Mouse (Mus musculus): ENCODE results near the gene Zfp979. TPM values are rescaled to one million over a fixed set of nuclear protein-coding genes. Genes with fewer than 3 reads are reported as not detected.
"Not testable (repeated sequence)": the region's sequence is repeated elsewhere in the genome, so short reads cannot be mapped to it uniquely, and the experiment has no call there.

Gene Zfp979
- polyA plus RNA-seq (2015; fragmentation: Nextera tagmentation; extraction: Ambion mirVana) = 3.3 and 4.1 TPM in 2 replicates

- H3K4me3 ChIP-seq (ENCODE audit: low read depth, low read length); H3K9ac ChIP-seq (replicated peaks; ENCODE audit: low read depth); H3K9me3 ChIP-seq (ENCODE audit: low read length); H3K36me3 ChIP-seq (ENCODE audit: insufficient read depth, low read length); H3K4me2 ChIP-seq (replicated peaks; ENCODE audit: low read depth, low read length); H3K27ac ChIP-seq (ENCODE audit: low read length); H3K4me1 ChIP-seq (ENCODE audit: insufficient read depth, low read depth, low read length); ATAC-seq; H3K27me3 ChIP-seq (replicated peaks; ENCODE audit: insufficient read depth, low read length); DNase-seq (ENCODE audit: low spot score): not testable (repeated sequence)
- WGBS = no CpG with 5 or more reads among the region's 6 CpGs
These were observed at the start of gene Zfp979 for GRCm38 (mm10) chr4:147642413-147642812. Gene Zfp979 (minus strand): TSS chr4:147642513.

- H3K36me3 ChIP-seq (ENCODE audit: insufficient read depth, low read length); H3K4me3 ChIP-seq (ENCODE audit: low read depth, low read length); DNase-seq (ENCODE audit: low spot score); H3K27ac ChIP-seq (ENCODE audit: low read length); H3K9ac ChIP-seq (replicated peaks; ENCODE audit: low read depth); H3K4me1 ChIP-seq (ENCODE audit: insufficient read depth, low read depth, low read length); H3K9me3 ChIP-seq (ENCODE audit: low read length); H3K4me2 ChIP-seq (replicated peaks; ENCODE audit: low read depth, low read length); ATAC-seq; H3K27me3 ChIP-seq (replicated peaks; ENCODE audit: insufficient read depth, low read length): not testable (repeated sequence)
- WGBS = 81% methylated on average over 4 of the region's 5 CpGs
These were observed 12.9 kb upstream of the Zfp979 start for GRCm38 (mm10) chr4:147655245-147655644.

DNA sequence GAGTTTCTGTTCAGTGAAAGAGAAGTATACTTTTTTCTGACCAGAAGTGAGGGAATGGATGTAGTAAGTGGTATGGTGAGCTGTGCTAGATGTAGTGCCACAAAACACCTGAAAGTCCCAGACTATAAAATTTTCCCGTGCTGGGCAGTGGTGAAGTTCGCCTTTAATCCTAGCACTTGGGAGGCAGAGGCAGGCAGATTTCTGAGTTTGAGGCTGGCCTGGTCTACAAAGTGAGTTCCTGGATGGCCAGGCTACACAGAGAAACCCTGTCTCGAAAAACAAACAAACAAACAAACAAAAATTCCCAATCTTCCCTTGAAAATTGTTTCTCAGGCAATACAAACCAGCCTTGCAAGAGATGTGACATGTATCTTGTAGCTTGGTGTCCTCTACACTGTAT, 5.1 kb upstream of the Zfp979 start:
- not testable (repeated sequence) for H3K4me1 ChIP-seq (ENCODE audit: insufficient read depth, low read depth, low read length); H3K27me3 ChIP-seq (replicated peaks; ENCODE audit: insufficient read depth, low read length); DNase-seq (ENCODE audit: low spot score); H3K27ac ChIP-seq (ENCODE audit: low read length); ATAC-seq; H3K9ac ChIP-seq (replicated peaks; ENCODE audit: low read depth); H3K36me3 ChIP-seq (ENCODE audit: insufficient read depth, low read length); H3K9me3 ChIP-seq (ENCODE audit: low read length); H3K4me2 ChIP-seq (replicated peaks; ENCODE audit: low read depth, low read length); H3K4me3 ChIP-seq (ENCODE audit: low read depth, low read length)
- no CpG with 5 or more reads among the region's 3 CpGs for WGBS

DNA sequence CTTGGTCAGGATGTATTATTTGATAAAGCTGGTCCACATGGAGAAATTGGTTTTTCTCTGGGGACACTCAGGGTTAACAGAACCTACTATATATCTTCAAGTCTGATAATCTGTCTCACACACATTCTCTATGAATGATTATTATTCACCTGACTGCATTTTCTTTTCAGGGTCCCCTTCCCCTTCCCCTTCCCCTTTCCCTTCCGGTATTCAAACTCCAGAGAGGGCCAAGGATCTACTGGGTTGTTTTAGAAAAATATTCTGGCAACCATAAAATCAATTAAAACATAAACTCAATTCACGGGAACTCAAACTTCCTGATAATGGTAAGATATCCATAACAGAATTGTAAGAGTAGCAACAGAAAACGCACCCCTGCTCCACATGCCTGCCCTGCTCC, 381 bp downstream of the Zfp979 start:
- not testable (repeated sequence) for H3K9ac ChIP-seq (replicated peaks; ENCODE audit: low read depth); H3K4me1 ChIP-seq (ENCODE audit: insufficient read depth, low read depth, low read length); H3K27me3 ChIP-seq (replicated peaks; ENCODE audit: insufficient read depth, low read length); H3K4me2 ChIP-seq (replicated peaks; ENCODE audit: low read depth, low read length); DNase-seq (ENCODE audit: low spot score); H3K27ac ChIP-seq (ENCODE audit: low read length); H3K36me3 ChIP-seq (ENCODE audit: insufficient read depth, low read length); H3K9me3 ChIP-seq (ENCODE audit: low read length); ATAC-seq; H3K4me3 ChIP-seq (ENCODE audit: low read depth, low read length)
- 38% methylated on average over 2 of the region's 3 CpGs for WGBS

DNA sequence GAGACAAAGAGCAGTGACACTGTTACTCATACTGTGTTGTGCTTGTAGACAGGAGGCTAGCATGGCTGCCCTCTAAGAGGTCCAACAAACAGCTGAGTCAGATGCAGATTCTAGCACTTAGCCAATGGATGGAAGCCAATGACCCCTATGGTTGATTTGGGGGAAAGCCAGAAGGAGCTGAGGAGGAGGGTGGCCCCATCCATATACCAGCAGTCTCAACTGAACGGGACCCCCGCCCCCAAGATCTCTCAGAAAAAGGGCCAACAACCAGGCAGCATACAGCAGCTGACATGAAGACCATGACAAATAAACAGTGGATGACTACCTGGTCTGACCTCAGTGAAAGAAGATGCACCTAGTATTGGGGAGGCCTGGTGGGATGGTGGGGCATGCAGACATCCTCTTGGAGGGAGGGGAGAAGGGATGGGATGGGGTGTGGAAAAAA, 8.5 kb downstream of the Zfp979 start:
- not testable (repeated sequence) for H3K9me3 ChIP-seq (ENCODE audit: low read length); ATAC-seq; H3K4me3 ChIP-seq (ENCODE audit: low read depth, low read length); DNase-seq (ENCODE audit: low spot score); H3K27ac ChIP-seq (ENCODE audit: low read length); H3K9ac ChIP-seq (replicated peaks; ENCODE audit: low read depth); H3K27me3 ChIP-seq (replicated peaks; ENCODE audit: insufficient read depth, low read length); H3K36me3 ChIP-seq (ENCODE audit: insufficient read depth, low read length); H3K4me1 ChIP-seq (ENCODE audit: insufficient read depth, low read depth, low read length); H3K4me2 ChIP-seq (replicated peaks; ENCODE audit: low read depth, low read length)
- WGBS = no CpG with 5 or more reads among the region's 2 CpGs

- H3K27ac ChIP-seq (ENCODE audit: low read length); H3K27me3 ChIP-seq (replicated peaks; ENCODE audit: insufficient read depth, low read length); H3K9ac ChIP-seq (replicated peaks; ENCODE audit: low read depth); H3K4me1 ChIP-seq (ENCODE audit: insufficient read depth, low read depth, low read length); ATAC-seq; H3K4me2 ChIP-seq (replicated peaks; ENCODE audit: low read depth, low read length); H3K4me3 ChIP-seq (ENCODE audit: low read depth, low read length); DNase-seq (ENCODE audit: low spot score); H3K36me3 ChIP-seq (ENCODE audit: insufficient read depth, low read length): not testable (repeated sequence)
- 0 out of 2 replicates have a peak, but pooled peaks cover 10% of the 10 kb centered on the region for H3K9me3 ChIP-seq (ENCODE audit: low read length)
- 82% methylated on average over 6 of the region's 6 CpGs for WGBS
These were observed 35.8 kb downstream of the Zfp979 start for GRCm38 (mm10) chr4:147606511-147606910.

GRCm38 (mm10) chr4:147605521-147605920, 36.8 kb downstream of the Zfp979 start:
- 75% methylated on average over 4 of the region's 4 CpGs for WGBS
- no peak overlapping the region for H3K4me2 ChIP-seq (replicated peaks; ENCODE audit: low read depth, low read length)

More at GRCm38 (mm10) chr4:147605521-147605920, 36.8 kb downstream of the Zfp979 start:
- no peak overlapping the region for H3K9ac ChIP-seq (replicated peaks; ENCODE audit: low read depth)
- no peak for ATAC-seq
- 0 out of 2 replicates have a peak, but pooled peaks cover 10% of the 10 kb centered on the region for H3K9me3 ChIP-seq (ENCODE audit: low read length)
- H3K36me3 ChIP-seq (ENCODE audit: insufficient read depth, low read length) = no peaks in the 10 kb centered on the region
- TF ChIP-seq CTCF (IDR thresholded peaks at IDR 0.05) (no peak), EP300 (IDR thresholded peaks at IDR 0.05) (no peak)
- H3K27me3 ChIP-seq (replicated peaks; ENCODE audit: insufficient read depth, low read length) = no peaks in the 10 kb centered on the region
- H3K4me1 ChIP-seq (ENCODE audit: insufficient read depth, low read depth, low read length) = no peaks in the 10 kb centered on the region
- no peak overlapping the region for H3K4me3 ChIP-seq (ENCODE audit: low read depth, low read length)
- no peak overlapping the region for H3K27ac ChIP-seq (ENCODE audit: low read length)
- no peak for DNase-seq (ENCODE audit: low spot score)
